Mouse (Mus musculus): ENCODE data around the gene Gm8906. TPM values are rescaled to one million over a fixed set of nuclear protein-coding genes. Genes with fewer than 3 reads are reported as not detected.
"Not testable (repeated sequence)": the region's sequence is repeated elsewhere in the genome, so short reads cannot be mapped to it uniquely, and the experiment has no call there.

Gm8906 gene
- not detected in 2 replicates for polyA plus RNA-seq (2012; rRNA removed)

GRCm38 (mm10) chr5:11502385-11502784, at the start of gene Gm8906:
Gene Gm8906 (plus strand): TSS chr5:11502685.
- H3K4me1 ChIP-seq (ENCODE audit: control insufficient read depth, insufficient read depth, low read length); H3K4me3 ChIP-seq (ENCODE audit: insufficient read depth, low read length): not testable (repeated sequence)

More at GRCm38 (mm10) chr5:11502385-11502784, at the start of gene Gm8906:
- H3K27ac ChIP-seq (ENCODE audit: insufficient read depth, low read length), result not testable (repeated sequence)

Other genes with a start within 250 kb of the Gm8906 start
- gene Gm8890, start 246.7 kb upstream of the Gm8906 start, polyA plus RNA-seq (2012; rRNA removed), result not detected in 2 replicates
- not detected in 2 replicates for gene Speer1, start 161.2 kb upstream of the Gm8906 start, polyA plus RNA-seq (2012; rRNA removed)
- not detected in 2 replicates for gene Gm8897, start 86.3 kb upstream of the Gm8906 start, polyA plus RNA-seq (2012; rRNA removed)
- not detected in 2 replicates for gene Gm6460, start 92.2 kb downstream of the Gm8906 start, polyA plus RNA-seq (2012; rRNA removed)
- gene Gm8922, start 179.3 kb downstream of the Gm8906 start, polyA plus RNA-seq (2012; rRNA removed), result not detected in 2 replicates

Measured in cortical plate, adult 2 months (tissue).